Mouse (Mus musculus) kidney, adult 2 months (tissue): ENCODE measurements at regions not wholly inside any gene's neighbourhood (a gene's known extent, or its start where the extent isn't known, plus 50 kb on each side); places are given as distances from the start of the nearest gene placed in this dataset.

Experiments
- CTCF ChIP-seq: fragments of 200-500 bp; conservative IDR thresholded peaks from 2 replicates; pipeline ENCODE4 v1.5.1; 2011; ENCODE audit warnings: low read depth, mild to moderate bottlenecking, control low read depth, low read length, moderate library complexity, mixed read lengths; ENCODE audit not compliant: insufficient read depth, insufficient read length
- POLR2A ChIP-seq: fragments of 200-500 bp; IDR thresholded peaks from one replicate; pipeline ENCODE4 v1.6.1; 2011; ENCODE audit warnings: low read depth, low read length, control low read depth

GRCm38 (mm10) chr6:22450501-22450900 is 94.5 kb upstream of the Fam3c start:
- TF ChIP-seq CTCF: no peak
- TF ChIP-seq POLR2A: no peak
